Mouse (Mus musculus) cerebellum, adult 11-12 months (tissue): Measurements from ENCODE around the gene Csnk1e.

Source experiments
- DNase-seq: peaks from one replicate; pipeline ENCODE4 v3.0.0; 2022

The Csnk1e gene

DNA sequence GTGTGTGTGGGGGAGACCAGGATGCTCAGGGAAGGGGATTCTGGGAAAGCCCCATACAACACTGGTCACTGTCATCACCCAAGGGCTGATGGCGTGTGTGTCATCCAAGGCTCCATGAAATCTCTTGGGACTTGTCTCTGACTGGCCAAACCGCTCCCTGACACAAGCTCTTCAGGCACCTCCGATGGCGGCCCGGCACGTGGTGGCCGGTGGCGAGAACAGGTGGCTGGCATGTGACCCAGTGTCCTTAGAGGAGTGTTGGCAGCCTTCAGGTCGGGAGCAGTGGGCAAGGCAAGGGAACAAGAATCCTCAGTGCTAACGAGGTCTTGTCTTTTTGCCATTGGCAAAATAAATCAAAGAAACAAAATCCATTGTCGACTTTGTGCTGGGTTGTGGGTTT, 36.7 kb downstream of the Csnk1e start:
- no peak for DNase-seq

DNA sequence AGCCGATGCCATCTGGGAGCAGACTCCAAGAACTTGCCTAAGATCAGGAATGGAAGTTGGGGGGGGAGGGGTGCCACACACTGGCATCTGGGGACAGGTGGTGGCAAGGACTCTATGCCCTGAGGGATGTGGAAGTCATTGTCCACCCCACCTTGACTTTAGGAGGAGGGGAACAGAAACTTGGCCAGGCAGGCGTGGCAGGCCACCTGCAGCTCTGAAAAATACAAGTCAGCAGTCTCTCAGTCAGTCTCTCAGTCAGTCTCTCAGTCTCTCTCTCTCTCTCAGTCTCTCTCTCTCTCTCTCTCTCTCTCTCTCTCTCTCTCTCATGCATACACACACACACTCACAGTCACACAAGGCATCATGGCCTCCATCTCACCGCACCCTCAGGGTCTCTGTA, 37.1 kb downstream of the Csnk1e start:
- DNase-seq, result no peak

- DNase-seq, result no peak
These were observed 38.0 kb downstream of the Csnk1e start for GRCm38 (mm10) chr15:79417379-79417778.

DNA sequence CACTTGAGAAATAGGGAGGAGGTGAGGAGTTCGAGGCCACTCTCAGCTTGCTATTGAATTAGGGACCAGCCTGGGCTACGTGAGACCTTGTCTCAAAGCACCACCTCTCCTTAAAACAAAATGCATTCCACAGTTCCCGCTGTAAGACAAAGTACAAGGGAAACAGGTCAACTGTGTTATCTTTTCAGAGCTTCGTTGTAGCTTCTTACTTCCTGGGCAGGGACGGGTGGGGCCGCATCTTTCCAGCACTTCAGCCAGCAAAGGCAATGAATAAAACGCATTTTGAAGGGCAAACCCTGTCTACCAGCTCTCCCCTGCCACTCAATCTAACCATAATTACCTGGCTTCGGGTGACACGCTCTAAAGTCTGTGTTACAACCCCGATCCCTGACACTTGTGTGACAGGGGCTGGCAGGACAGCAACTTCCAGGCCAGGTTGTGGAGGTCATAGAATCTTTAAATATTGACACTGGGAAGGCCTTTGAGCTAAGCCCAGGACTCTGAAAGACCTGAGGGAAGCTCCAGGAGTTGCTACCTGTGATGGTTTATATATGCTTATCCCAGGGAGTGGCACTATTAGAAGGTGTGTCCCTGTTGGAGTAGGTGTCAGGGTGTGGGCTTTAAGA, 38.8 kb downstream of the Csnk1e start:
- DNase-seq, result no peak

- no peak for DNase-seq
These were observed 40.9 kb downstream of the Csnk1e start for GRCm38 (mm10) chr15:79414513-79414912.

DNA sequence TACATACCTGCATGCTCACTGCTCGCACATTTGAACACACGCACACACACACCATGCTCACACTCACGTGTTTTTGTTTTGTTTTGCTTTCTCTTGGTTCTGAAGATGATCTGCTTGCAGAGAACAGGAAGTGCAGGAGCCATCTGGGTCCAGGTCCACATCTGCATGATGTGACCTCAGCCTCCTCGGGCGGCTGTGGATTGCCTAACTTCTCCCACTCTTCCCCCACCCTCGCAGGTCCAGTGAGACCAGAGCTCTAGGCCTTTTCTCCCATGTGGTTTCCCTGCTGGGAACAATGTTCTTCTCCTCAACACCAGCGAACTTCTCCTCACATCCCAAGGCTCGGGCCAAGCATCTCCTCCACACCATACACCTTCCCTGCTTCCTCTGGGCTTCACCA, 41.6 kb downstream of the Csnk1e start:
- DNase-seq, result no peak

- no peak for DNase-seq
These were observed 42.2 kb downstream of the Csnk1e start for GRCm38 (mm10) chr15:79413201-79413600.

DNA sequence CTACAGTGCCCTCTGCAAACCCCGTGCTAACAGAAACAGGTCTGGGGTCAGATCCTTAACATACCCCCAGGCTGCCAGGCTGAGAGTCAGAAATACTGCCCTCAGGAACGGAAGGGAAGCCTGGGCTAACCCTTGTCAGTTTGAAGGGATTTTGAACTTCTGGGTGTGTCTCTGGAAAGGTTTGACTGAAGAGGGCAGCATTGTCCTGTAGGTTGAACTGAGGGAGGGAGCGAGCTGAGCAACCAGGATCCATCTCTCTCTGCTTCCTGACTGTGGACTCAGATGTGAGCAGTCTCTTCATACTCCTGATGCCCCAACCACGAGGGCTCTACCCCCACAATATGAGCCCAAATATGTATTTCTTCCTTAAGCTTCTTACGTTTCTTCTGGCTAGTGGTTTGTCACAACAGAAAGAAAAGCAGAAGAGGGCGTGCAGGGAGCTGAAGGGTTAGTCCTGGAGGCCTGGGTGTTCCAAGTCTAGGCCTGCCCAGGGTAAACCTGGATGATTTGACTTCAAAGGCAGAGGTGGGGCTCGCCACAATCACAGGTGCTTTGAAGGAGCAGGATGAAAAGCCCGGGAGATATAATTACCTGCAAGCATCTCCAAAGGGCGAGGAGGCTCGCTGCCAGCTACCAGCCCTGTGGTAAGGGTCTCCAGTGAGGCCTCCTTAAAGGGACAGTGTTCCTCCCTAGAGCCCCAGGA, 43.9 kb downstream of the Csnk1e start:
- no peak for DNase-seq

DNA sequence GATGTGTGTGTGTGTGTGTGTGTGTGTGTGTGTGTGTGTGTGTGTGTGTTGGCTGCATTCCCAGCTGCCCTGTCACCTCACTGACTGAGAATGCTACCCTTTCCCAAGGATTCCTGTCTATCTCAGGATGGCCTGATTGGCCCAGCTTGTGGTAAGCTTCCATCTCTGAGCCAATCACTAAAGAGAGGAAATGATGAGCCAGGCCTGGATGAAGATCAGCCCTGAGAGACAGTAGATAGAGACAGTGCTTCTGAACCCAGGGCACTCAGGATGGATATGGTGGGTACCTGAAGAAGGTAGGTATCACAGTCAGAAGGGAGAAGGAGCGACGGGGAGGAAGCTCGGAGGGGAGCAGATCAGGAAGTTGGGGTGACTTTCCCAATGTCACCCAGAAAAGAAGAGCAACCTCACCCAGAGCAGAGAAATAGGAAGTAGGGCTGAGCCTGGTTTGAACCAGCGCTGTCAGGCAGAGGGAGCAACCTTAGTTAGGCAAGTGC, 46.2 kb downstream of the Csnk1e start:
- no peak for DNase-seq

DNA sequence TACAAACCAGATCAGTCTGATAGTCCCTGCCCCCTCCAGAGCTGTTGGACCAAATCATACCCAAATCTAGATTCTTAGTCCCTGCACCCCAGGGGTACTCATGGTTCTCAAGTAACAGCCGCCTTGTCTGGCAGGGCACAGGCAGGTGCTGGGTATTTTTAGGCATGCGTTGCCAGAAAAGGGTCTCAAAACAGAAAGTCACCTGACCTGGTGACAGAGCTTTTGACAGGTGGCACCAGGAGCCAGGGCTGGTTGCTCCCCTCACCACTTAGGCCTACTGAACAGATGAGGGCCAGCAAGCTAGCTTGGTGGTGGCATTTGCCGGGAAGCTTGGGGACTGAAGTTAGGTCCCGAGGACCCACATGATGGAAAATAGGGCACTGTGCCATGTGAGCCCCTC, 48.8 kb downstream of the Csnk1e start:
- no peak for DNase-seq

- DNase-seq, result no peak
These were observed 51.1 kb downstream of the Csnk1e start for GRCm38 (mm10) chr15:79404277-79404676.

GRCm38 (mm10) chr15:79403763-79404210, 51.6 kb downstream of the Csnk1e start:
- no peak for DNase-seq

GRCm38 (mm10) chr15:79402836-79403762, 52.3 kb downstream of the Csnk1e start, which contains the start of gene Tmem184b:
Gene Tmem184b, minus strand, starts transcription at chr15:79403569.
- peak; percentile 86 for DNase-seq

GRCm38 (mm10) chr15:79402176-79402575, 53.2 kb downstream of the Csnk1e start:
- DNase-seq, result no peak

GRCm38 (mm10) chr15:79400975-79401365, 54.4 kb downstream of the Csnk1e start:
- no peak for DNase-seq

DNA sequence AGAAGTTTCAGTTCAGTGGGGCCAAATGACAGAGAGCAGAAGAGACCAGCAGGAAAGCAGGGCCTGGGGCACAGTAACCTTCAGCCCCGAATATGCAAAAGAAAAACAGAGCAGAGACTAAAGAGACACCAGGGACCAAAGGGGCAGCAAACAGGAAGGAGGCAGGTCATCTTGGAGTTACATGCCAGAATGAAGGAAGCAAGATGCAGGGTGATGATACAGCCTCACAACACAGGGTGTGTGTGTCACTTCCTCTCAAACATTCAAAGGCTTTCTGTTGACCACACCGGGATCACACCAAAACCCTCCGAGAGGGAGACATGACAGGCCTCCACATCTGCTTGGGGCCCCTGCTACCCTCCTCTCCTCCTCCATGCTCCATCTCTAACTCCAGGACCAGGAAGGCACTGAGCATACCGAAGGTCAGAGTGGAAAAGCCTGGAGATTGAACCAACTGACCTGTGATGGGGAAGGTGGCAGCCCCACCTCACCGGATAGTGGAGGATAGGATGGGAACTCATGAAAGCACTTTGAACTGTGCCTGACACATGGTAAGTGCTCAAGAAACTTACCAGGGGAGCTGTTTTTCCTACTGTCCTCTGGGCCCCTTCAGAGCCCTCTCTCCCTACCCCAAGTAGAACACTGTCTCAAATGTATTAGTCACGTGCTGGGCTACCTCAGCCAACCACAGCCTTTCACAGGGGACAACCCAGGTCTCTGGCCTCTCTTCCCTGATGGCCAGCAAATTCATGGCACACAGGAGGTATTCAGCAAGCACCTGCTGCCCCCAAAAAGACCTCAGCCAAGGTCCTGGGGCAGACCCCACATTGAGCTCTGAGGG, 55.0 kb downstream of the Csnk1e start:
- DNase-seq, result no peak

- DNase-seq, result no peak
These were observed 55.9 kb downstream of the Csnk1e start for GRCm38 (mm10) chr15:79399231-79400052.

- no peak for DNase-seq
These were observed 58.6 kb downstream of the Csnk1e start for GRCm38 (mm10) chr15:79396736-79397135.

DNA sequence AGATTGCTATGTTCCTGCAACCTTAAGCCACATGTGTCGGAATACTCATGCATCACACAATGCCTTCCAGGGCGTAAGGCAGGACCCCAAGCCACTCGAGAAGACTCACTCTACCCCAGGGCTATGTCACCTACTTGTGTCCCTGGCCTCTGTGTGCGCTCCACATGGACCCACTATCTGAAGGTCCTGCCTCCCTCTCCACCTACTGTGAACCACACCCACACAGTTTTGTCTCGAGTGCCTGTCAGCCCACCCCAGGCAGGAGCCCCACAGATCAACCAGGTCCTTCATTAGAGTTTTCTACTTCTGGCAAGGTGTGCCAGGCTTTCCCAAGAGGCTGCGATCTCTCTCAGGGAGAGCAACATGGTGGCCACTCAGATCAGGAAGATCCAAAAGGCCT, 60.1 kb downstream of the Csnk1e start:
- no peak for DNase-seq

- DNase-seq, result no peak
These were observed 60.5 kb downstream of the Csnk1e start for GRCm38 (mm10) chr15:79394842-79395241.

DNA sequence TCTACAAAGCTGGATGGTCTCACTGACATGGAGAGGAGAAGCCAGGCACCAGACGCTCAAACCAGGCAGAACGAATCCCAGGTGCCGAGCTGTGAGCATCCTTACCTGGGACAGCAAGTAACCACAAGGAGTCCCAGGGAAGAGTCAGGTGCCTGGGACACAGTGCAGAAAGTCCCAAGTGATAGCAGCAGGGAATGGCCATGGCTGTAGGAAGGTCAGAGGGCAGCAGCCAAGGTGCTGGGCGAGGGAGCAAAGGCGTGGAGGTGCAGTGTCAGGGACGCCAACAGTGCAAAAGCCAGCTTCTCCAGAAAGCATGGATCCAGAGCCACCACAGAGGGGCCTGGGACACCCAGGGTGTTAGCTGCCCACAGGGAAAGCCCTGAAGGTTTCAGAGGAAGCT, 62.3 kb downstream of the Csnk1e start:
- DNase-seq, result no peak

DNA sequence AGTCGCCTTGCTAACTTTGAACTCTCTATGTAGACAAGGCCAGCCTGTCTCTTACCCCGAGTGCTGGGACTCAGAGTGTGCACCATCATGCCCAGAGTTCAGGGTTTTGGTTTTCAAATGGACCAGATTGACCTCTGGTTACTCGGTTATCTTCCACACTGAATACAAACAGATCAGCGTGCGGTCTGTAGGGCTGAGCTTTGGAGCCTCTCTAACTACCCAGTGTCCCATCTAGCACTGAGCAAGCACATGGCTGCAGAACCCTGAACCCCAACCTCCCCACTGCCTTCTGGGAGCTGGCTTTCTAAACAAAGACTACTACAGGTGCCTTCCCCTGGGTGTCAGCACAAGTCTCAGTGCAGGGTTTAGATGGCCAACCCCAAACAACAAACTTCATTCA, 62.8 kb downstream of the Csnk1e start:
- no peak for DNase-seq
